Mouse (Mus musculus) mesoderm, embryonic 11.5 days (tissue): ENCODE measurements around the gene Ctps.
A peak's percentile ranks its signal among the peaks of the same experiment; 100 is the strongest.
"Not testable (repeated sequence)": the region's sequence is repeated elsewhere in the genome, so short reads cannot be mapped to it uniquely, and the experiment has no call there.

Experiments used
- DNase-seq: peaks from one replicate; pipeline ENCODE4 v3.0.0-alpha.2; 2012; ENCODE audit warnings: low read depth, low spot score

The Ctps gene

DNA sequence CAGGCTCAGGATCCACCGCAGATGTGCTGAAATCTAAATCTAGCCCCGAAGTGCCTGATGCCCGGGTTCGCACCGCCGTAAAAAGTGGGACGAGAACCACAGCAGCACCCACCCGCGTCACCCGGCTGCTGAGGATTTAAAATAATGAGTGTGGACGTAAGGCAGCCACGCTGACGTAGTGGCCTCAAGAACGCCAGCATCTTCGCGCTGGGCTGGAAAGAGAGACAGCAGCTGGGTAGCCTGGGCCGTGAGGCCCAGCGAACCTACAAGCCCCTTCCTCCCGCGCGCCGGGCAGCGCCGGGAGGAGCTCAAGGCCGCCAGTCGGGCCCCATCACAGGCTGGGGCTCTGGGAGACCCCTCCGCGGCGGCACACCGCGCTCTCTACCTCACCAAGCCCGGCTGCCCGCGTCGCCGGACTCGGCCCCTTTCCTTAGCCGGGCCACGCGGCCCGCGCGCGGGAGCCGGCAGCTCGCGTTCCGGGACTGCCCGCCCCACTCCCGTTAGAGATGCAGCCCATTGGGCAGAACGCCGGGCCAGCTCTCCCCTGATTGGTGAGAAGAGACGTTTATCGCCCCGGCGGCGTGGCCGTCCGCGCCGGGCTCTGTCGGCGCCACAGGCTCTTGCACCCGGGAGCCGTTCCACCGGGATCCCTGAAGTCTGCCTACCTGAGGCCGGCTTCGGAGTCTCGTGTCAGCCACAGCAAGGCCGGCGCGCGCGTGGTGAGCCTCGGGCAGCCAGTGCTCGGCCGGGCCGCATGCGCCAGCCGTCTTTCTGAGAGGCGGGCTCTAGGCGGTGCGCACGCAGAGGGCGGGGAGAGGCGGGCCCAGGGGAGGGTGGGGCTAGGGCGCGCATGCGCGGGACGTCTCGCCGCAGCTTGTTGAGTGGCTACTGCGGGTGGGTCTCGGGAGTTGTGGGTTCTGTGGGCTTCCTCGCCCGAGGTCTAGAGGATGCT, at the start of gene Ctps:
Ctps (minus strand) TSS at position 791 of the 952 bp plus-strand sequence.
- DNase-seq, result peak; percentile 96

DNA sequence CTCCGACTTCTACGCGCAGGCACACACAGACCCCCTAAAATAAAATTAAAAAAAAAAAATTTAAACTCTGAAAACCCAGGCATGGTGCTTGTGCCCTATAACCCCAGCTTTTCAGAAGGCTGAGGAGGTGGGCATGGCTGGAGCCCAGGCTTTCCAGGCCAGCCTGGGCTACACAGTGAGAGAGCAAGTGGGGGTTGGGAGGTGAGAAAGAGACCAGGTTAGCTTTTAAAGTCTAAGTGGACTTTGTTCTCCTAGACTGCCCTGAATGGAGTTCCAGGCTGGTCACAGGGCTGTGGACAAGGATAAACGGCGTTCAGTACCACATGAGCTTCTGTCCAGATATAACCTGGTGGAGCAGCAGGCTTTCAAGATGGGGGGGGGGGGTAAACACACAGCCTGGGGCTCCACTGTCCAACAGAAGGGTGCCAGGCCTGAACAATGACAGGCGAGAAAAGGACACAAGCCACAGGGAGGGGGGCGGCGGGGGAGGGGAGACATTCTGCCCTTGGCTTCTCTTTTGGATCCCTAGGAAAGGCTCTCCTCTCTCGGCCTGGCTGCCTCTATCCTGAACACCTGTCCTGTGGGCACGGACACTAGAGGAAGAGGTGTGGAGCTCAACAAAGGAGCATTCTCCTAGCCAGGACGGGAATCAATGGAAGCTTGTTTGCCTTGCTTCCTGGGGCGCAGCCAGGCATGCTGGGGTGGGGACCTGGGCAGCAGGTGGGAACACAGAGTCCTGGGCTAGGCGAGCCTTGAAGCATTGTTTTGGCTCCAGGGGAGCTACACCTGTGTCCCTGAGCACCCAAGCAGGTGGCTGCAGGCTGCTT, 46.3 kb upstream of the Ctps start:
- no peak for DNase-seq

DNA sequence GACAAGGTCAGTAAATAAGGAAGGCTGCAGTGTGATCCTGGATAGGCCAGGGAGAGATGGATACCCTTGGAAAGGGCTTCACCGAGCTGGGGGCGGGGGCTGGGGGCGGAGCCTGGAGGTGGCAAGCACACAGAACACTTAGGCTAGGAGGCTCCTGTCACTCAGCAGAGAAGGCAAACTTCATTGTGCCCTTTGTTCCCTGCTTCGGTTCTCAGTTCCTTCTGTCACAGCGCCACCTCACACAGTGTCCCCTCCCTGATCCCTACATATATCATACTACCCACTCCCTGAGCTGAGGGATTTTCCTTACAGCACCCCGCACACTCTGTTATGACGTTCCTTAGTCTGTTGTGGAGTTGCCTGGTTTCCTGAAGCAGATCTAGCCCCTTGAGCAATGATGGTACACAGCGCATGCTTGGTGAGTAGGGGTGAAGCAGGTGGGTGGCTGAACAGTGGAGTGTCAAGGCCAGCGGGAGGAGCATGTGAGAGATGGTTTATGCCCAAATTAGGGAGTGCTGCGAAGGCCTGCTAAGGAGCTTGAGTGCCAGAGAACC, 45.5 kb upstream of the Ctps start:
- DNase-seq, result peak; percentile 23

DNA sequence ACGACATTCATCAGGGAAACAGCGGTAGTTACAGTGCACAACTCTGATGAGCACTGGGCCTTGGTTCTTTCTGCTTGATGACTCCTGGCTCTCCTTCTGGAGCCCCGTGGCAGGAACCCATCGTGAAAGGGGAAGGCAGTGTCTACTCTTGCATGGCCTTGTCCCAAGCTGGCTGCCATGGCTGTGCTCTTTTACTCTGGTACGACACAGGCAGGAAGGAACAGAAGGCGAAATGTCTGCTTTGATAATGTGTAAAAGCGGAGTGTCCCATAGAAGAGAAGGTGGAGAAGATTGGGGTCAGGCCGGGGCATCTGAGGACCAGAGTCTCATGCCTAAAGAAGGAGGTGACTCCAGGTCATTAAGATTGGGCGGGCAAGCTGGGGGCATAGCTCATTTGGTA, 44.6 kb upstream of the Ctps start:
- DNase-seq, result no peak

DNA sequence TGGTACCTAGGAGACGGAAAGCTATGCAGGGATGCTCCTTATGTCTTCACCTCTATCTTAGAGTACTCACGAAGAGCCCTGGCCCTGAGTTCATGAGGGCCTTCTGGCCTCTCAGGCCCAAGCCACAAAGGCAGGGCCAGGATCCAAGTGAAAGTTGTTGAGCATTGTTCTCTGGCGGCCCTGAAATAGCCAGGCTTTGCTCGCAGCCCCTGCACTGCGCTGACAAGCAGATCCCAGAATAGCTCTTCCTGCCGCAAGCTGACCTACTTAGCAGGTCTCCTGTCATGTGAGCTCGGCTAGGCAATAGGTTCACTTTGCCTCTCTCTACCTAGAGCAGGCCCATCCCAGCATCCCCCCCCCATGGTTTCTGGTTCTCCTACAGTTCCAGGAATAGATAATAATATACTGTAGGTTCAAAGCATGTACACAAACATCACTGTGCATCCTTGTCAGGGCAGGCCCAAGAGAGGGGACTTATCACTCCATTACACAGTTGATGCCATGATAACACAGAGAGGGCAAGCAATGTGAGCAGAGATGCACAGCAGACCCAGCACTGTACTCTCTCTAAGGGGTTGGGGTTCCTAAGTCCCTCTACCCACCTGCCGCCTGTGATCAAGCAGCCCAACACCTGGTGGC, 43.7 kb upstream of the Ctps start:
- DNase-seq, result no peak

DNA sequence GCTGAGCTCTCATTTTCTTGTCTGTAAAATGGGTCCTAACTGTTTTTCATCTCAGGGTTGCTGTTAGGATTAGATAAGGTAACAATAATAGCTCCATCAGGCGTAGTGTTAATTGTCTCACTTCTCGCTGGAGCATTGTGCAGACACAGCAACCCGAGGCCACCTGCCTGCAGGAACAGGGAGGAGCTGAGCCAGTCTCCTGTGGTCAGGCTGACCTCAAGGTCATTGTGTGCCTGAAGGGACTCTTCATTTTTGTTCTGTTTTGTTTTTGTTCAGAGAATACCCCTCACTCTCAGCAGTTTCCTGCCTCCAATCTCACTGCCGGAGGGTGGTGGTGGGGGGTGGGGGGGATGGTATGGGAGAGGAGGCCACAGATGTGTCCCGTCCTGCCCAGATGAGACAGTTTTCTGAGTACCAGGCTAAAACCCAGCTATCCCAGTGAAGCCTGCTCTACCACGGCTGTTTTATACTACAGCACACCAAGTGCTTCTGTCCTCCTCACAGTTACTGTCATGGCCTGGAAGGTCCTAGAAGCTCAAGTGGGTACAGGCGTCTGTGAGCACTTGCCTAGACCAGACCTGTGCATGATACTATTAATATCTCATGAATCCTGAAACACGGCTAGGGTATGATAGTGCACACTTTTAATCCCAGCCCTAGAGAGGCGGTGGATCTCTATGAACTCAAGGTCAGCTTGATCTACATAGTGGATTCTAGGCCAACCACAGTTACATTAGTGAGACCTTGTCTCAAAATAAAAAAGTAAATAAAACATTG, 42.4 kb upstream of the Ctps start:
- DNase-seq, result peak; percentile 47

DNA sequence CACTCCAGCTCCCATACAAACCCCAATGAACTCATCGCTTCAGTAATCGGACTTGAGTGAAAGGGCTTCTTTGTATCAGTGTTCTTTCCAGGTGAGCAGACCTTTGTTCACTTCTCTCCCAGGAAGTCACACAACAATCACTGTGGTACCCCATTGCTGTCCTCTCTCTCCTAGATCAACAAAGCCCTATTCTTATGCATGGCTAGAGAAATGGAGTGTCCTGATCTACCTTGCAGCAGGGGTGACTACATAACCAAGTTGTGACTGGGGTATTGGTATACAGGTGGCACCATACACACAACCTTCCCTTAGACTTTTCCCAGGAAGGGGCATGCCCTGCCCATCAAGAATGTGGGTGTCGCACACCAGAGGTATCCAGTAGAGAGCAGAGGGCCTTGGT, 40.9 kb upstream of the Ctps start:
- DNase-seq, result no peak

DNA sequence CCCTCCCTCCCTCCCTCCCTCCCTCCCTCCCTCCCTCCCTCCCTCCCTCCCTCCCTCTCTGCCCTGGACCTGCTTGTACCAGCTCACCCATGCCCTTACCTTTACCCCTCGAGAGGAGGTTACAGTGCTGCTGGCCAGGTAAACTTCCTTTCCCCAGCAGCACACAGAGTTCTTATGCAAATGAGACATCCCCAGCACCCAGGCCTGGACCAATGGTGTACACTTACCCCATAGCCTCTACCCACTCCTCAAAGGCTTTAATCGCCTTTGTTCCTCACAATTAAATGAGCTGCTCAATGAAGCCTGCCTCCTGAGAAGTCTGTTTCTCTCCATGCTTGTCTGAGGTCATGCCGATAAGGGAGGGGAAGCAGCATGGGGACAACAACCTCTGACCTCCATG, 36.9 kb upstream of the Ctps start:
- no peak for DNase-seq

DNA sequence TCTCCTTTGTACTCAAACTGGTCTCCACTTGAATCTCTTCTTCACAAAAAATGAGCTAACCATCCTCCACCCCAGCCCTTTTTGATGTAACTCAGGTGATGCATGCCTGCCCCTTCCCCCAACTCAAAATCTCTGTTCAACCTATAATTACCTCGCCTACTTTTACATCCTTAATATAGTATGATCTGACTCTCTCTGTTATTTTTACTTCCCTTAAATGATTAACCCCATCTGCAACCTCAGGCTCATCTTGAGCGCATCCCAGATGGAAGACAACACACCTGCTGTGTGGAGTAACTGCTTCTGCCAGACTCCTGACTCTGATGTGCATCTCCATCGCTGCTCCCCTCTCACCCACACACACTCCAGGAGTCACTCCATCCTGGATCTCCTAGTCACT, 32.6 kb upstream of the Ctps start:
- DNase-seq, result no peak

DNA sequence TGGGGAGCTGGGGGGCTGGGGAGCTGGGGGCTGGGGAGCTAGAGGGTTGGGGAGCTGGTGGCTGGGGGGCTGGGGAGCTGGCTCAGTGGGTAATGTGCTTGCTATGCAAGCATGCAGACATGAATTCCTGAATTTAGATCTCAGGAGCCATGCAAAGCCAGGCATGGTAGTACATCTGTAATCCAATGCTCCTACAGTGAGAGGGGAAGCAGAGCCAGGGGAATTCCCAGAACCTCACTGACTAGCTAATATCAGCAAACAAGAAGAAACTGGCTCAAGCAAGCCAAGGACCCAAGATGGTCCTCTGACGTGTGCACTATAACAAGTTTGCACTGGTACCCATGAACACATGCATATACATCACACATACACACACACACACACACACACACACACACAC, 31.7 kb upstream of the Ctps start:
- no peak for DNase-seq

DNA sequence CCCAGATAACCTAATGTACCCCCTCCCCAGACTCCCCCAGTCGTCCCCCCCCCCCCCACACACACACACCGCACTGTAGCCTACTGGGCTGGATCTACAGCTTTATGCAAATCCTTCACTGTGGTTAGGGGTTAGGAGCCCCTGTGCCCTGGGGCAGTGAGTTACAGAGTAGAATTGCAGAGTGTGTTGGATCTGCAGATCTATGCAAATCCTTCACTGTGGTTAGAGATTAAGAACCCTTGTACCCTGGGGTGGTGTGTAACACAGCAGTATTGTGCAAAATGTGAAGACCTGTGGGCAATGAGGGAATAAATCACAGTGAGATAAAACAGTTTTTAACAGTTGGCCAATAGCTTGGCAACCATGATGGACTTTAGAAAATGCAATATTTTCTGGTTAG, 28.8 kb upstream of the Ctps start:
- peak; percentile 37 for DNase-seq

DNA sequence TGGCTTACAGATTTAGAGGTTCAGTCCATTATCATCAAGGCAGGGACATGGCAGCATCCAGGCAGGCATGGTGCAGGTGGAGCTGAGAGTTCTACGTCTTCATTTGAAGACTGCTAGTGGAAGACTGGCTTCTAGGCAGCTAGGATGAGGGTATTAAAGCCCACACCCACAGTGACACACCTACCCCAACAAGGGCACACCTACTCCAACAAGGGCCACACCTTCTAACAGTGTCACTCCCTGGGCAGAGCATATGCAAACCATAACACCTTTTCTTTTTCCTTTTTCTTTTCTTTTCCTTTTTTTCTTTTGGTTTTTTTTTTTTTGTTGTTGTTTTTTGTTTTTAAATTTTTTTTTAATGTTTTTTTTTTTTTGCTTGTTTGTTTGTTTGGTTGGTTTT, 26.1 kb upstream of the Ctps start:
- DNase-seq, result not testable (repeated sequence)

DNA sequence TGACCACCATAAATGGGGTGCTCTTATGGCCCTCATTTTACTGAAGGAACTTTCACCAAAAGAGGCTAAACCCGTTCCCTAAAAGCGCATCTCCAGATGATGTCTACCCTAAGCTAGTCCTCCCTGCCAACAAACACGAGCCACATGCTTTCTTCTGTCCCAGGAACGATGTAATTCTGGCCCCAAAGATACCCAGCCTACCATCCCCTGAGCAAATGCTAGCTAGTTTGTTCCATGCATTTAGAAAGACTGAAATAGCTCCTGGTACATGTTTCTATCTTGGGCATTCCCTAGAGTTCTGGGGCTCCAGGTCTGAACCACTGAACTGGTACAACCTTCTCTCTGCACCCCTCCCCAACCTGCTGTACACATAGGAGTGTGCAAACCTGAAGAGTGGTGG, 20.9 kb upstream of the Ctps start:
- DNase-seq, result no peak

DNA sequence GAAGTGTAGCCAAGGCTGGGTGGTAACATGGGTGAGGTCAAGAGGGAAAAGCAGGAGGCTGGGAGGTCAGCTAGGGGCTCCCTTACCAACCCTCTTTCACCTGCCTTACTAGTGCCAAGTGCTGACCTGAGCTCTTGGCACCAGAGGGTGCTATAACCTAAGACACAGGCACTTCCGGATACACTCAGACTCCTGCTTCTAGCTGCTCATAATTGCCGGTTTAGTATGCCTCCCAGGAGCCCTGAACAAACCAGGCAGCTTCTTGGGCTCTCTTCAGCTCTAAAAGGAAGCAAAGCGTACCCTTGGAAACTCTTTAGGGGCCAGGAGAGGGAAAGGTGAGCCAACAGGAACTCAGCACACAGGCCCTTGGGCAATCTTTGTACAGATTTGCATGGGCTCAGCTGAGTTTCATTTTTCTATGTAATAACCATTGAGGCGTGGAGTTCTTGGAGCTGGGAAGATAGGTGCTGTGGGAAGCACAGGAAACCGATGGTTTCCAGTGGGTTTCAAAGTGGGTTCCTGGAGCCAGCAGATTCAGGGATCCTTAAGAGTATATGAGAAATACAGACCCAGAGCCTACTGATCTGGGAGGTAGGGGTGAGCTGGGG, 19.8 kb upstream of the Ctps start:
- DNase-seq, result peak; percentile 83

DNA sequence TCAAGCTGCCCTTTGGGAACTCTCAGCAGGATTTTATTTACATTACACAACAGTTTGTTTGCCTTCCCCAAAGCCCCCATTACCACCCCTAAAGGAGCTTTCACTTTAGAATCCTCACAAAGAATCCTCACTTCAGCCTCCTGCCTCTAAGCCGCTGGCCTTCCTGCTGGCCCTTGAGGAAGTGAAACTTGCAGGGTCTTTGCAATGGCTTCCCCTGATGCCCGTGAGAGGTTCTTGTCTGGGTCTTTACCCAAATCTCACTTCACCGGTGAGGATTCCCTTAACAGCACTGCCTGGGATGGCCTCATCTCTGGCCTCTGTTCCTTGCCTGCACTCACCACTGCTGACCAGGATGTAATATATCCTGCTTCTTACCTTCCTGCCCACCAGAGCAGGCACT, 19.0 kb upstream of the Ctps start:
- no peak for DNase-seq

DNA sequence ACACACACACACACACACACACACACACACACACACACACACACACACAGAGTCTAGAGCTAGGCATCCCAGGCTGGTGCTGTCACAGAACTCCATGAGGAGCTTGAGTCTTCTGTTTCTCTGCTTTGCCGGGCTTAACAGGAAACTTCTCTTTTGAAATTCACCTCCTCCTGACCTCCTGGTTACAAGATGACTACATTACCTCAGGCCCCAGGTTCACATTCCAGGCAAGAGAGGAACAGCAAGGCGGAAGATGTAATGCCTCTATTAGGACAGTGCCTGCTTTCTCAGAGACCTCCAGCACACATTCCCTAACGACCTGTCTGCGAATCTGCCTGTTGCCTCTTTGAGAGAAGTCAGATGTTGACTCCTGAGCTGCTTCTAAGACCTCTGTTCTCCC, 18.4 kb upstream of the Ctps start, which contains the start of gene Gm8439:
Gm8439 (plus strand) TSS at position 301 of the 400 bp plus-strand sequence.
- no peak for DNase-seq

DNA sequence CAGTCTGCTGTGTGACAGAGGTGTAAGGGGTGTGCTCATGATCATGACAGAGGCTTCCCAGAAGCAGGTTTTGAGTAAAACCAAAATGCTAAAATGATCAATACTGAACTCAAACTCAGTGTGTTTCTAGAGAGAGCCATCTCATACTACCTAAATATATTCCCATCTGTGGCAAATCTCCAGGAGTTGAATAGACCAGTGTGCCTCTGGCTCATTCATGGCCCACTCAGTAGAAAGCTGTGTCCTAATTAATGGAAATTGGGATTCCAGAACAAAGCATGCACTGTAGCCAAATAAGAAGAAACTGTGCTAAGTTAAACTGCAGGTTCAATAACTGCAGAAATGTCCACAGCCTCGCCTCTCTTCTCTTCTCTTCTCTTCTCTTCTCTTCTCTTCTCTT, 16.9 kb upstream of the Ctps start:
- DNase-seq, result no peak

DNA sequence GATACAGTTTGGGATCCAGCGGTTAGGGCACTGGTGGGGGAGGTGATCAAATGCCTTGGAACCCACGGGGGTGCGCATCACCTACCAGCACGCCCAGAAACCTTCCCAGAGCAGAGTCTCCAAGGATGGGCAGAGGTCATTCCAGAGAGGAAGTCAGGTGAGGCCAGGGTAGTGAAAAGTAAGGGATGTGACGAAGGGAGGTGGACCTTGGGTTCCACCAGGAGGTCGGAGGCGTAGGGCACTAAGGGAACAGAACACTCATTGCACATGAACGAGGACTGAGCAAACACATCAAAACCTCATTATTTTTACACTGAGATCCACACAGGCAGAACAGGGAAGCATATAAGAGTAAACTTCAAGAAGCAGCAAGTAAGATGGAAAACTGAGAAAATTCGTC, 11.6 kb upstream of the Ctps start:
- DNase-seq, result no peak

DNA sequence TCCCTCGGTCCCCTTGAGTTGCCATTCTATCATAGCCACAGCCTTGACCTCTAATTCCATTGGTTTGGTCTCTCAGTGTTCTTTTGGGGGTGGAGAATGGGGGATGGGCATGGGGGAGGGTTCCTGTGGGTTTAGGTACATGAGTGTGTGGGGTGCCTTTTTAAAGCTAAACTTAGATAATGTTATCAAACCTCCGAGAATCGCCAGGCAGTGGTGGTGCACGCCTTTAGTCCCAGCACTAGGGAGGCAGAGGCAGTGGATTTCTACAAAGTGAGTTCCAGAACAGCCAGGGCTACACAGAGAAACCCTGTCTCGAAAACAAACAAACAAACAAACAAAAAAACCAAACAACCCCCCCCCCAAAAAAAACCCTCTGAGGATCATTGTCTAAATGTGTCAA, 10.8 kb upstream of the Ctps start:
- DNase-seq, result no peak

DNA sequence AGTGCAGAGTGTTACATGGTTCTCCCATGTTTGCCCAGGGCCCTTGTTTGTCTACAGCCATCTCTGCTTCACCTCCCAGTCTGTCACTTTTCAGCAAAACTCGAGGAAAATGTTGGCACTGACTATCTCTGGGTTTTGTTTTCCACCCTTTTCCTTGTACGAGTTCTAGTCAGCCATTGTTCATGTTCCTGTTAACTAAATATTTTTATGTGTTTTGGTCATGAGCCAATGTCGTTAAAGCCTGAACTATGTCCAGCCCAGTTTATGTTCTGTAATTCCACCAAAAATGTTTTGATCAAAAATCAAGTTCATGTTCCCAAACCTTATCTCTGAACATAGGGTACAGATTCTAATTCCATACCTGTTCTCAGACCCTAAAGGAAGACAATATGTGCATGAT, 1.6 kb upstream of the Ctps start:
- DNase-seq, result no peak

DNA sequence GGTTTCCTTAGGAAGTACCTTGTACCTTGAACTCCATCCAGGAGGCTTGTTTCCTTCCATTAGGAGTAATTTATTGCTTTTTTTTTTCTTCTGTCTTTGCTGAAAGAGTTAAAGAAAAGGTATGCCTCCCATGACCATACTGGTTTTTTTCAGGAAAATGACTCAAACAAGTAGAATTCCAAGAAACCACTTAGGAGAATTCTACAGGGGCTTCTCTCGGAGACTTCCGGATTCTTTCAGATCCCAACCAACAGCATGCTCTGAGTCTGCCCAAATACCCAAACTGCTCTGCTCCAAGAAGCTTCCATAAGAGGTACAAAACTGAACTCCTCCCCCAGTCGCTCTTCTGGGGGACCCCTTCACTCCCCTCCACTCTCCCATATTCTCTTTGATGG, 991 bp upstream of the Ctps start:
- no peak for DNase-seq
